Mouse (Mus musculus): ENCODE data around the gene Cfap161.

Cfap161 gene

GRCm38 (mm10) chr7:83794705-83795104 lies at the start of gene Cfap161:
Gene Cfap161 (minus strand): TSS chr7:83794880.
- DNase-seq (ENCODE audit: low spot score in 2 of 2) = no peak

- DNase-seq (ENCODE audit: low spot score in 2 of 2) = no peak
These were observed 48.0 kb upstream of the Cfap161 start for GRCm38 (mm10) chr7:83842486-83843259.

GRCm38 (mm10) chr7:83840076-83840475 lies 45.4 kb upstream of the Cfap161 start:
- no peak for DNase-seq (ENCODE audit: low spot score in 2 of 2)

GRCm38 (mm10) chr7:83838525-83839224 lies 44.0 kb upstream of the Cfap161 start:
- DNase-seq (ENCODE audit: low spot score in 2 of 2) = no peak

GRCm38 (mm10) chr7:83829355-83829754 lies 34.7 kb upstream of the Cfap161 start:
- DNase-seq (ENCODE audit: low spot score in 2 of 2) = no peak

GRCm38 (mm10) chr7:83827402-83828076 lies 32.9 kb upstream of the Cfap161 start:
- DNase-seq (ENCODE audit: low spot score in 2 of 2) = no peak

- DNase-seq (ENCODE audit: low spot score in 2 of 2) = no peak
These were observed 32.1 kb upstream of the Cfap161 start for GRCm38 (mm10) chr7:83826808-83827207.

- DNase-seq (ENCODE audit: low spot score in 2 of 2) = no peak
These were observed 27.3 kb upstream of the Cfap161 start for GRCm38 (mm10) chr7:83821951-83822350.

- no peak for DNase-seq (ENCODE audit: low spot score in 2 of 2)
These were observed 22.2 kb upstream of the Cfap161 start for GRCm38 (mm10) chr7:83816886-83817285.

- DNase-seq (ENCODE audit: low spot score in 2 of 2) = no peak
These were observed 21.0 kb upstream of the Cfap161 start for GRCm38 (mm10) chr7:83815646-83816045.

- DNase-seq (ENCODE audit: low spot score in 2 of 2) = peak in 1 of 2 experiments; percentile 31
These were observed 19.3 kb upstream of the Cfap161 start for GRCm38 (mm10) chr7:83813993-83814392.

- no peak for DNase-seq (ENCODE audit: low spot score in 2 of 2)
These were observed 18.8 kb upstream of the Cfap161 start for GRCm38 (mm10) chr7:83813465-83813864.

GRCm38 (mm10) chr7:83813016-83813415 lies 18.3 kb upstream of the Cfap161 start:
- no peak for DNase-seq (ENCODE audit: low spot score in 2 of 2)

- no peak for DNase-seq (ENCODE audit: low spot score in 2 of 2)
These were observed 17.9 kb upstream of the Cfap161 start for GRCm38 (mm10) chr7:83812581-83812980.

- DNase-seq (ENCODE audit: low spot score in 2 of 2) = no peak
These were observed 17.2 kb upstream of the Cfap161 start for GRCm38 (mm10) chr7:83811916-83812315.

- DNase-seq (ENCODE audit: low spot score in 2 of 2) = no peak
These were observed 16.8 kb upstream of the Cfap161 start for GRCm38 (mm10) chr7:83811461-83811860.

- DNase-seq (ENCODE audit: low spot score in 2 of 2) = peak in 1 of 2 experiments; percentile 24
These were observed 15.7 kb upstream of the Cfap161 start for GRCm38 (mm10) chr7:83810141-83811100.

- DNase-seq (ENCODE audit: low spot score in 2 of 2) = no peak
These were observed 15.0 kb upstream of the Cfap161 start for GRCm38 (mm10) chr7:83809715-83810114.

GRCm38 (mm10) chr7:83809060-83809459 lies 14.4 kb upstream of the Cfap161 start:
- peak in 1 of 2 experiments; percentile 11 for DNase-seq (ENCODE audit: low spot score in 2 of 2)

- DNase-seq (ENCODE audit: low spot score in 2 of 2) = no peak
These were observed 12.3 kb upstream of the Cfap161 start for GRCm38 (mm10) chr7:83806934-83807333.

- no peak for DNase-seq (ENCODE audit: low spot score in 2 of 2)
These were observed 9.1 kb upstream of the Cfap161 start for GRCm38 (mm10) chr7:83803777-83804176.

Data from urinary bladder, postnatal 36 days (tissue).